Mouse (Mus musculus) thymus, postnatal 4 days (tissue): ENCODE measurements around the gene Mindy4.
A peak's percentile ranks its signal among the peaks of the same experiment; 100 is the strongest.

Experiments used
- DNase-seq: peaks from one replicate; pipeline ENCODE4 v3.0.0; 2021

The Mindy4 gene

DNA sequence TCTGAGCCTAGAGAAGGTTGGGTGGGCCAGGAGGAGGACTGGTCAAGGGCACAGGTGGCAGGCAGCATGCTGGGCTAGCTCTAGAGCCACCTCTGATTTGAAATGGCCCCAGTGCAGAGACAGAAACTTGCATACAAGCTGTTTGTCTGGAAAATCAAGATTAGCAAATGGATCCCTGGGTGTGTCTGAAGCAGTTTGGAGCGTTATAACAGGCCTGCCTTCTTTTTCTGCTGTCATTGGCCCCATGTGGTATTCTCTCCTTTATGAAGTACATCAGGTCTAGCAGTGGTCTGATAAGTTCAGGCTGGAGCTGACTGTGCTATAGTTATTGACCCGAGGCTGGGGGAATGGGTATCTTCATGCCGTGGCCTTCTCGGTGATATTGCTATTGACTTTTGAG lies 110.7 kb downstream of the Mindy4 start:
- no peak for DNase-seq

DNA sequence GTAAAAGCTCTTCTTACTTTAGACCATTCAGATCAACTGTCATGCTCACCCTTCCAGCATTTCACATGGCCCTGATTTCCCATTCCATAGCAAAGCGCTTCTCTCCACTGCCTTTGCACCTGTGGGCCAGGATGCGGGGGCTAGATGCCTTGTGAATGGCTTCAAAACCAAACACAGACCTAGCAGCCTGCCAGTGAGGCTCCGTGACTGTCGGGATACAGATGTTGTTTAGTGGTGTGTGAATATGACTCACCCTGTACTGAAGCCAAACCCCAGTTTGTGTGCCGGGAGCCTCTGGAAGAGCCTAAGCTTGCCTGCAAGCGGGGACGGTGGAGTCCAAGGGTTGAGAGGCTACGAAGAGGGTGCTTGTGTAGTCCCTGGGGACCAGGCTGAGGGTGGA lies 111.4 kb downstream of the Mindy4 start:
- DNase-seq: no peak

DNA sequence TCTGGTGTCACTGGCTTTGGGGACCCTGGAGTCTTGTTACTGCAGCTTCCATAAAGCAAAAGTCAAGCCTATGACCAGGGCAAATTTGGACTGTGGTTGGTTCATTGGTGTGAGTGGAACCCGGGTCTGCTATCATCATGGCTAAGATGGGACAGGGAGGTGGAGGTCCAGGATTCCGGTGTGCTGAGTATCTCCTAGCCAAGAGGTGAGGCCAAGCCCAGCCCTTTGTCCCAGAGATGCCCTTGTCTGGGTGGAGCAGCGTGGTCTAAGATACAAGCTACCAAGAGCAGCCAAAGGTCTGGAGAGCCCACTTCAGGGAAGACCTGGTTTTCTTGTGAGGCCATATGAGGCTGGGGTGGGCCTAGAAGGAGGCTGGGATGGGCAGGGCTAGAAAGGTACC lies 115.4 kb downstream of the Mindy4 start:
- DNase-seq: no peak

DNA sequence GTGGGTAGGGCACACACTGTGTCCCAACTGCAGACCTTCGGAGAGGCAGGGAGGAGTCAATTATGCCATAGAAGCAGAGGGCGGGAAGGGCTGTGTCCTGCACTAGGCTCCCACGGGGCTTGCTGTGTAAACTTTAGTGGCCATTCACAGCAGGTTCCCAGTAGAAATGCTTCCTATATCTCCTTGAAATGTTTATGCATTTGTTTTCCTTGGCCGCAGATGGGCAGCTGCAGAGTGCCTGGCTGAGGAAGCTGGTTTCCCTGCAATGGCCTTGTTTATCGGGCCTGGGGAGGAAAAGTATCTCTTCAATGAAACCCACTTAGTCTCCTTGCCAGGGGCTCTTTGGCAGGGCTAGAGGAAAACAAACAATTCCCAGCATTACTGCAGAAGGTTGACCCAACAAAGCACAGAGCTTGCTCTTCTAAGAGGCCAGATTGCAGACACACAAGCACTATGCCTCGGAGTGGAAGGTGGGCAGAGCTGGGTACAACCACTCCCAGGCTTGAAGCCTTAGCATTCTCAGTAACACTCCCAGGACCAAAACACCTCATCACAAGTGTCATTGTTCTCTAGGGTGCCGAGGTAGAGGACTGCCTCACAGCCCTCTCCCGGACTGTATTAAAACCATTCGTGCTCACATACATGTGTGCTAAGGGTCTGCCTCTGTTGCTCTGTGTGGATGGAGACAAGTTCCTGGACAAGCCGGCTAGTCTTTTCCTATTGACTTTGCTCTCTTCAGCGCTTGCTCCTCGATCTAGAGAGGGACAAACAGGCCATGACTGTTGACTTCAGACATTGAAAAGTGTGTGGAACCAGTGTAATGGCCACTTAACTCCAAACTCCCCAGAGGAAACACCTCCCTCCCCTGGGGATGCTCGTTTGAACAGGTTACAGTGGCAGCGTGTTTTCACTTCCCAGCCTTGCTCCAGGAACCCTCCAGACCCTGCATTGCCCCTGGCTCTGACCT lies 116.7 kb downstream of the Mindy4 start:
- DNase-seq: no peak

DNA sequence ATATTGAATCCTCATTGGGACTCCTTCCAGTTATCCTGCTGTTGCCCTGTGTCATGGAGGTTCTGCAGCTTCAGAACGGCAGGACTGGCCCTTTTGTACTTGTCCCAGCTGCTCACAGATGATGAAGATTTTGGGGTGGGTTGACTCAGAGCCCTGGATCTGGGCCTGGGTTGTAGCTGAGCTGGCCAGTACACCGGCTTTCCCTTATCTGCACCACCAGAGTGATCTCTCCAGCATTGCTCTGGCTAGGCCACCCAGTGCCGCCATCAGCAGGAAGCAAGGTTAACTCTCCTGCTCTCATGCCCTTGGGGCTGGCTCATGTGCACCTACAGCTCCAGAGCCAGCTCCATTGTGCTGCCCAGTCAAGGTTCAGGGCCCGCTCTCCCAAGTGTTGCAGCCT lies 117.7 kb downstream of the Mindy4 start:
- DNase-seq: no peak

DNA sequence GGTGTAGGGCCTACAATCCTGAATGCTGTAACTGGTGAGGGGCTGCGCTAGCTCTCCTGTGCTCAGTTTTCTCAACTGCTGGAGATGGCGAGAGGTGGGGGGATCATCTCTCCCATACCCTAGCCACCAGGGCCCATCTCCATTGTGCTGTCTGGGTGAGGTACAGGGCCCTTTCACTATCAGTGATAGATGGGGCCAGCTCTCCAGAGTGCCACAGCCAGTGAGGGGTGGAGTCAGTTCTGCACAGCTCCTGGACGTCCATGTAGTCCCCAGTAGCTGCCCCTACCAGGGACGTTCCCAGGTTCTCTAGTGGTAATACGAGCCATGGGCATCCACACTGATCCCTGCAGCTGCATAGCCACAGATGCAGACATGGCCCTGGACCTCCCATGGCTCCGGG lies 118.3 kb downstream of the Mindy4 start:
- no peak for DNase-seq

DNA sequence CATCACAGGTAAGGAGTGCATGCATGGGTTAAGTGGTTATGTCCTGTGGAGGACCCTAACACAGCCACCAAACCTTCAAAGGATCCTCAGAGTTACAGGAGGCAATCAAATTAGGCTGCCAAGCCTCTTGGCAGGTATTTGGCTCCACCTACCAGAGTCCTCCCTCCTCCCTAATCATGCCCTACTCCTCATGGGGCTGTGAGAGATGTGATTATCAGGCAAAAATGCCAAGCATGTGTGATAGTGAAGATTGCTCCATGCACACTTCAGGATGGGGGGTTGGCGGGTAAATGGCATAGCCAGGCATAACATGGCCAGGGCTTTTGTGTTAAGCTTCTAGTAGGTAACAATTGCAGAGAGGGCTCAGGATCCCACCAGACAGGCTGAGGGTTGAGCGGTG lies 119.8 kb downstream of the Mindy4 start:
- DNase-seq: no peak

DNA sequence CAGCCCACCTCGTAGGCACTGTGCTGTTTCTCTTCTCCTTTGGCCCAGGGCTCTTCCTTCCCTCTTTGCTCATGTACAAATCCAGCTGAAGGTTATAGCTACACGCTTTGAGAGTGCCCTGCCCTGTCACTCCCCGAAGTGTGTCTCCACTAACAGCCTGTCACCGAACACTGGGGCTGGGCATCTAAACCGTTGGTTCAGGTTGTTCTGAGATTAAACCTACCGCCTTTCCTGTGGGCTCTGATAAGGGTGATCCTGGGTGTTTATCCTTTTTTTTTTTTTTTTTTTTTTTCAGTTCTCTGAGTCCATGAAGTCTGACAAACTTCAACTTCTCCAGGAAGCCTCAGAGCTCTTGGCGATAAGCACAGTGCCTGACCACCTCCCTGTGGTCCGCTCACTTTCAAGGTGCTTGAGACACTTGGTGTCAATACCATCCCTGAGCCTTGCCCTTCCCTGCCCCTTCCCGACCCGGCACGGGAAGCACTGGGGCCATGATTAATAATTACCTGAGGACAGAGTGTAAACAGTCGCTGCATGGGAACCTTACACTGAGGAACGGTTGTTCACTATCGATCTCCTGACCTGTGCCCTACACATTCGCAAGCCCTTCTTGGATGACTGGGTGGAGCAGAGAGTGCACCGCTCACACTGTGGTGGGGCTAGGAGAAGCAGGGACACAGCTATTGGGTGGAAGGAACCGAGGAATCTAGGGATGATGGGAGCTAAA lies 120.9 kb downstream of the Mindy4 start:
- DNase-seq: no peak

DNA sequence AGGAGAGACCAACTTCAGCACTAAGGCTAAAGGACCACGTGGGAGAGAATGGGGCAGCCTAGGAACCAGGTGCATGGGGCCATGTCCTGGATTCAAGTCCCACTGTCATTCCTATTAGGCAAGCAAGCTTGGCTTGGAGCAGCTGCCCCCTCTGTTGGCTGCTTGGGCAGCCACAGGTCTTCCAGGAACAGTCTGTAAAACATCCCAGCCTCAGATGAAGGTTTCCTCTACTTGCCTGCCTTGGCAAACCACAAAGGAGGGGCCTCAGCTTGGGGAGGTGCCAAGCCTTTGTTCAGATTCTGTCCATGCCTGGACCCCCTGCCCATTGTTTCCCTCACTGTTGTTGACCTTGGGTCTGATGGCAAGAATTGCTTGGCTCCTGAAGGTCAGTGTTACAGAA lies 121.6 kb downstream of the Mindy4 start:
- no peak for DNase-seq

DNA sequence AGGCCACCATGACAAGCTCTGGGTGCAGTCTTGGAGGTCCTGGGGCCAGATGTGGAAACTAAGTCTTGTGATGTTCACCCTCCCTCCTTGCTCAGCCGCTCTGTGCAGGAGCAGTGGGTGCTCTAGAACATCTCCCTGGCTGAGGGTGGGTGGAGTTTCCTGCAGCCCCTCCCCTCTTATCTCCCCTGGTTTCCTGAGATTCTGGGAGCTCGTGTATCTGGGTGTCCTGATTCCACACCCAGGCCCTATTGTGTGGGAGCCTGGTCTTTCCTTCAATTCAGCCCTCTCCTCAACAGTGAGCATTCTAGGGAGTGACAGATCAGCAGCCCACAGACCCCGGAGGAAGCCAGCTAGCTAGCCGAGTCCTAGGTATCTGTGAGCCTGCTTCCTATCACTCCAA lies 123.1 kb downstream of the Mindy4 start:
- DNase-seq: no peak

DNA sequence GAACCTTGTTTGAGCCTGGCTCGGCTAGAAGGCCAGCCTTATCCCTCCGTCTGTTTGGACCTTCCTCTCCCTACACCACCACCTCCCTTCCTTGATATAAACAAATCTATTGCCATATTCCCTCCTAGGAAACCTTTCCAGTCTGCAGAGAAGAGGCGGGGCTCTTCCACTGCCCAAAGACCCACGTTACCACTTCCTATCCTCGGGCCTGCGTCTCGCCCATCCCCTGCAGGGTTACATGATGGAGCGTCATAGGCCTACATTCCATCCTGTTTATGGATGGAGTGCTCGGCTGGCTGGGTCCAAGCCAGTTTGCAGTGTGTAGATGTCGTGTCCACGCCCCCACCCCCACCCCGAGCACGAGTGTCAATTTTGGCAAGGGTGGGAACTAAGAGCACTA lies 124.1 kb downstream of the Mindy4 start:
- no peak for DNase-seq

DNA sequence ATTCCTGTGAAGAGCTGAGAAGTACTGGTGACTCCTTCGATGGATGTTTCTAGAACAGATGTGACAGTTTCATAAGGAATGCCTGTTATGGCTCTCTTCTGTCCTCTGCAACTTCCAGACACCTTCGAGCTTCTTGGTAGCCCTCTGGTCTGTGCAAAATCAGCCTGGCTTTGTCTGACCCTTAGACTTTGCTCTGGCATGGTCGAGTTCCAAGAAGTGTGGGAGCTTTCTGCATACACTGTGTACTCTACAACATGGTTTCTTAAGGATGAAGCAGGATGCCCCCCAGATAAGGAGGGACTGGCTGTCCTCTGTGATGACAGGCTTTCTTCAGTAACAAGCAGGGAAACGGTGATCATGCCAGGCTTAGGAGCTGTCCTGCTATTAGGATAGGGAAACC lies 125.0 kb downstream of the Mindy4 start:
- DNase-seq: no peak

DNA sequence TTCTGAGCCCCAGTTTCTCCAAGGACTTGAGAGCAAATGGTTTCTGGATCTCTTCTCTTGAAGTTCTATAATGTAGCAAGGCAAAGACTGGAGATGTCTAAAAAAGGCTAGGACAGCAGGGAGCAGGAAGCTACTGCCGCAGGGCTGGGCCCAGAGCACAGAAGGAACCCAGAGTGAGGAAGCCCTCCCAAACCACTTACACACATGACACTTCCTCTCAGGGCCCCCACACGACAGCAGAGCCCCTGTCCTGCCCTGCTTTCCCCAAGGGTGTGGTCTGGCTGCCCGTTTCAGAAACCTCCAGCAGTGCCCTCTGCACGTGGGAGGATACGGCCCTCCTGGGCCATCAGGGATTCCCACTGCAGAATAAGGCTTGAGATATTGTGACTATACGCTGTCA lies 128.1 kb downstream of the Mindy4 start:
- peak; percentile 29 for DNase-seq

DNA sequence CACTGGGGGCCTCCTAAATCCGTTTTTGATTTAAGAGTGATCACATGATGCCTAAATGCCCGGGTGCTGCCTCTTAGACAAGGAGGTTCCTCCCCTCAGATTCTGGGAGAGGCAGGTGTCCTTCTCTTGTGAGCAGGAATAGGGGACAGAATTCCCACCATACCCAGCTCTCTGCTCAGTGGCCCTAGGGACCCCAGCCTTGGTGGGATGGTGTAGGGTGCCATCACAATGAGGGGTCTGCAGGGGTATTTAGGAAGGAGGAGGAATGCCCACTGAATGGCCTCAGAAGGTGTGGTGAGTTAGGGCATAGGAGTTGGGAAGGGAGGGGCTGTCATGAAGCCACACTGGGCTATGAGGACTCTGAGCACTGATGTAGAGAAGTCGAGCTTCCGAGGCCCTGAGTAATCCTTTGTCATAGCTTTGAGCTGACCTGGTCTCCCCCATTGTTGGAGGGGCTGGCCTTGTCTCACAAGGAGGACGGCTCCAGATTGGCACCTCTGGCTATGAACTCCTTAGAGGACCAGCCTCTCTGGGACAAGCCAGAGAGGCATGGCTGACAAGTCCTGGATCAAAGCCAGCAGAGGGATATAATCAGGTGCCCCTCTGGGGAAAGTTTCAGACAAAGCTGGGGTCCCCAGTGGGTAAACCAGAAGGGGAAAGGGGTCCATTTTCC lies 129.1 kb downstream of the Mindy4 start:
- DNase-seq: no peak

DNA sequence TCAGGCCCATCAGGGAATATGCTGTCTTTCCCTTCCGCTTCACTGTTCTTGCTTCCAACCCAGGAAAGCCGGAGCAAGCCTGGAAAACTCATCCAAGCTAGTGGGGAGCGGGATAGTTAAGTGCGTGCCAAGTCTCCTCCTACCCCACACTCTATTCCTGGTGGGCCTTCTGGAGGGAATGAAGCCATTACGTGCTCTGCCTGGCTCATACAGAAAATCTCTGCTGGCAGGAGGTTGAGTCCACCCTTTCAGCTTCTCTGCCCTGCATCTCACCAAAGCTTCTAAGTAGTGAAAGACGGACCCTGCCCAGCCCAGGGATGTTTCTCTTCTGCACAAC lies 129.6 kb downstream of the Mindy4 start:
- DNase-seq: no peak

DNA sequence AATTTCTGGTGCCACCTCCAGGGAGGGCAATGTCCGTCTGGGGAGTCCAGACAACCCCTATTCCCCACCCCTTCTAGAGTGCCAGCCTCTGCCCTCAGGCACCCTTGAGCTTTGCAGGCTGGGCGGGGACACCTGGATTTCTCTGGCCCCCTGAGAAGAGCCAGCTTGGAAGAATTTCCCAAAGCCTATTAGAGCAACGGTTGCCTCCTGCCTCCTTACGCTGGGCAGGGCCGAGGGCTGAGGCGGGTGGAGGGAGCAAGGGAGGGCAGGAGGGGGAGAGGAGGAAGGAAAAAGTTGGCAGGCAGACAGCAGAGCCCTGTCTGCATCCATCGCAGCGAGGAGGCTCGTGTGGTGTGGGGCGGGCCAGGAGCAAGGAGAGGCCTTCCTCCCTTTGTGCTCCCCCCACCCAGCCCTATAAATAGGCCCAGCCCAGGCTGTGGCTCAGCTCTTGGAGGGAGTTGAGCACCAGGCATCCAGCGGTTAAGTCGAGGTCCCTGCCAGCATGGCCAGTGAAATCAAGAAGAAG lies 132.9 kb downstream of the Mindy4 start, which contains the start of gene Aqp1:
Aqp1 (plus strand) TSS at position 444 of the 526 bp plus-strand sequence.
- no peak for DNase-seq

DNA sequence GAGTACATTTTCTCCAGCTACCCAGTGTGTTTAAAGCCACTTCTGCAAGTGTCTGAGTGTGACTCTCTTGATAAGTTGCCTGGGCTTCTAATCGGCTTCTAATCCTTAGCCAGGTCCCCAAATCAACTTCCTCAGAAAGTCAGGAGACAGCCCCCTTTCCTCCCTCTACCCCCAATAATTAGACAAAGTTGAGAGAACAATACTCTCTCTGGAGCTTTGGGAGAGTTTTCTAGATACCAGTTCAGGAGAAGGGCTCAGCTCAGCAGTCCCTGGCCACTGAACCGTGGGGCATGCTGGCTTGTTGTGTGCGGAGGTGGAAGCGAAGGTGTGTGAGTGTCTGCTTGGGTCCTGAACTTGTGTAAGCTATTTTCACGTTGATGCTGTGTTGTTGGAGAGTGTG lies 134.1 kb downstream of the Mindy4 start:
- no peak for DNase-seq

DNA sequence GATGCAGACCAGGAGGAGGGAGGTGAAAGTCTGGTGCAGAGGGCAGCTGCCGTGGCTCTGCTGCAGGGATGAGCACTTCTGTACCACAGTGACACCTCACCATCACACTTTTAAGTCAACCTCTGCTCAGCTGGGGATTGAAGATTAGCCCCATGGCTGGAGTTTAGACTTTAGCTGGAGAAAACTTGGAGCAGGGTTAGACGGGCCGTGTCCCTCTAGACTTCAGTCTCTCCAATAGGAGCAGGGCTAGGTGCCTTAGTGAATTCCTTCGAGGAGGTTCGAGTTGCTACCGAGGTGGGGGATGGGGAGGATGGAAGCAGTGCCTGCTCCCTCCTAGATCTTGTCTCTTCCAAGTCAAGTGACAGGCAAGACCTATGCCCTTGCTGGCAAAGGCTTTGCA lies 134.9 kb downstream of the Mindy4 start:
- DNase-seq: no peak

DNA sequence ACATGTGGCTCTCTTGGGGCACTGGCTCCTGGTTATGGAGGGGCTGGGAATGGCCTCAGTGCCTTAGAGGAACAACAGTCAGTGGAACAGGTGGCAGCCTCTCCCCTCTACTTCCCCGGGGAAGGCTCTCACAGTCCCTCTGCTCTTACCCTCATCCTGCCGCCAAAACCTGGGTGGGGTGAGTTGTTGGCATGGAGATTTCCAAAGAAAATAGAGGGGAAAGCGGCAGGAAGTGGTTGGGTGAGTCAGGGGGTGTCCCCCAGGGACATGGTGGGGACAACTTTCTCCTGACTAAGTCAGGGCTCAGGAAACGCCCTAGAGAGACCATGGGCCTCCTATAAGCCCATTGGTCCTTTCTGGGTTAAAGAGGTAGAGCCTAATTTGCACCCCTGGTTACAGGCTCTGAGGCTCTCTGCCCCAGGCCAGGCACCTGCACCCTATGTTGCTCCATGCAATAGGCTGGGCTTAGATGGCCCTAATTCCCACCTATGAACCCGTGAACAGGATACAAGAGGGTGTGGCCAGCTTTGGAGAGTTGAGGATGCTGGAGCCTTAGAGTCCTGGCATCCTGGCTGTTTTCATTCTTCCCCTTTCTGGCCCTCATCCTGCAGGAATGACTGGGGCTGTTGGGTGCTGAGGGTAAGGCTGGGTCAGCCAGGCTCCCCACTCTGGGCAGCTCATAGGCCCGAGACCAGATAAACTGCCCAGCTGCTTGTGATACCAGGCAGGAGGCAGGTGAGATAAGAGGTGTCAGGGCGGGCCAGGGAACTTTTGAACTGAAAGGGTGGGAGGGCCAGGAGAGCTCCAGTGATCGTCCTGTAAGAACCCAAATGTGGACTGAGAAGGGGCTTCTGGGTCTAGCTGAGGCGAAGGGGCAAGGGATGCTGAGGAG lies 136.0 kb downstream of the Mindy4 start:
- no peak for DNase-seq

DNA sequence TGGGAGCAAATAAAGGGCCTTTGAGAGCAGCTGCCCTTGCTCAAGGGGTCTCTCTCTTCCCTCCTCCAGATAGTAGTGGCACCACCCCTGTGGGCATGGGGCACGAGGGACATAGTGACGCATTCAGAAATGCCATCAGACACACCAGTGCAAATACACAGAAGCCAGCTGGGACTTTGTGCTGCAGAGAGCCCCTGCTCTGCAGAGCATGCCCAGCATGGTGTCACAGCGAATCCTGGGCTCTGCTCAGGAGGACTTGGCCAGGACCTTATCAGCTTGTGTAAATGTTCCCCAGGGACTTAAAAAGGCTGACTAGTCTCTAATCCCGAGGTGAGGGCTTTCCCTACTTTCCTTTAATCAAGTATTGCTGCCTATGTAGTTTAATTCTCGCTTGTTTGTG lies 138.5 kb downstream of the Mindy4 start:
- no peak for DNase-seq

DNA sequence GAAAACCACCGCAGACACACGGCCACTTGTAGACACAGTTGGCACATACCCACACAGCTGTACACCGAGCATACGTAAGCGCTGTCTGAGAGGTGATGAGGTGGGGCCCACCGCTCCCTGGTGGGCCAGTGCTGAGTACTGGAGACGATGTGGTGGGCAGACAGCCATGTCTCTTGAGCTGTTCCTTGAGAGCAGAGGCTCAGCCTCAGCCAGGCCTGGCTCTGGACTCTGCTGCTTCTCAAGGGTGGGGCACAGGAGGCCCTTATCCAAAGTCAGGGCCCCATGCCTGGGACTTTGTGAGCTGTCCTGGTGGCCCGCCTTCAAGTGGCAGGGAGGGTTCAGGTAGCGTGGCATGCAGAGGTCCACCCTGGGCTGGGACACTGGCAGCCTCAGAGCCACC lies 139.1 kb downstream of the Mindy4 start:
- DNase-seq: no peak

DNA sequence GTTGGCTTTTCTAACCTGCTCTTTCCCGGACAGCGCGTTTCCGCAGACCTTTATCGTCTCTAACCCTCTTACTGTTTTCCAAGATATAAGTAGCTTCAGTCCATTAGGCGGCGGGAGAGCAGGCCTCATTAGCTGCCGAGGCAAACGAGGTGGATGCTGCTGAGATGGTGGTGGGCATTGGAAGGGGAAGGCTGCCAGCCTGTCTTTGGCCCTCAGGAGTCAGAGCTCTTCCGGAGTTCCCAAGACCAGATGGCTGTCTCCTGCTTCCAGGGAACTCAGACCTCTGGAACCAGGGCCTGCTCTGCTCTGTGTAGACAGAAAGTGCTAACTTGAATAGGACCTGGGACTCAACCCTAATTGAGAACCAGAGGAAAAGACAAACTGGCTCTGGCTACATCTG lies 140.3 kb downstream of the Mindy4 start:
- no peak for DNase-seq
